Mouse (Mus musculus) macrophage (primary cell): Measurements from ENCODE around the gene Acsl6. TPM values are rescaled to one million over a fixed set of nuclear protein-coding genes. Genes with fewer than 3 reads are reported as not detected.

ENCODE experiments used
- H3K27ac ChIP-seq: fragments of 350-480 bp; formaldehyde crosslinking; 2 replicates; pipeline ENCODE4 v1.9.0; 2021
- H3K36me3 ChIP-seq: fragments of 350-480 bp; formaldehyde crosslinking; 2 replicates; pipeline ENCODE4 v1.9.0; 2021; ENCODE audit errors: inconsistent target
- H3K4me3 ChIP-seq: fragments of 350-480 bp; formaldehyde crosslinking; 2 replicates; pipeline ENCODE4 v1.9.0; 2021; ENCODE audit errors: inconsistent target
- H3K79me2 ChIP-seq: fragments of 350-480 bp; formaldehyde crosslinking; 2 replicates; pipeline ENCODE4 v1.9.0; 2021; ENCODE audit errors: inconsistent target
- WGBS: methylation state at CpG from one replicate; pipeline ENCODE4 v1.1.7; 2026; ENCODE audit warnings: inconsistent platforms; ENCODE audit not compliant: missing documents; 5-methylcytosine and 5-hydroxymethylcytosine counted together
- polyA plus RNA-seq: library from polyadenylated mRNA; stranded (reverse); fragments of 250-400 nt; gene quantifications from 3 replicates; pipeline ENCODE4 v1.2.4, GENCODE M21; 2018; ENCODE audit warnings: inconsistent platforms
- total RNA-seq, 78 experiments: library from RNA; depleted of rRNA; stranded (reverse); fragments of 250-400 nt; gene quantifications; 1 replicate in 9 of 78; 2 replicates in 24 of 78; 3 replicates in 43 of 78; 4 replicates in 2 of 78; pipeline ENCODE4 v1.2.4; 2018; ENCODE audit warnings: inconsistent platforms in 56 of 78

Gene Acsl6
- not detected for total RNA-seq (2018; cell fraction: chromatin; rRNA removed)
- not detected for total RNA-seq (2018; cell fraction: cytosol; rRNA removed)
- not detected for total RNA-seq (2018; cell fraction: nucleus; rRNA removed)
- not detected in 3 replicates for polyA plus RNA-seq

DNA sequence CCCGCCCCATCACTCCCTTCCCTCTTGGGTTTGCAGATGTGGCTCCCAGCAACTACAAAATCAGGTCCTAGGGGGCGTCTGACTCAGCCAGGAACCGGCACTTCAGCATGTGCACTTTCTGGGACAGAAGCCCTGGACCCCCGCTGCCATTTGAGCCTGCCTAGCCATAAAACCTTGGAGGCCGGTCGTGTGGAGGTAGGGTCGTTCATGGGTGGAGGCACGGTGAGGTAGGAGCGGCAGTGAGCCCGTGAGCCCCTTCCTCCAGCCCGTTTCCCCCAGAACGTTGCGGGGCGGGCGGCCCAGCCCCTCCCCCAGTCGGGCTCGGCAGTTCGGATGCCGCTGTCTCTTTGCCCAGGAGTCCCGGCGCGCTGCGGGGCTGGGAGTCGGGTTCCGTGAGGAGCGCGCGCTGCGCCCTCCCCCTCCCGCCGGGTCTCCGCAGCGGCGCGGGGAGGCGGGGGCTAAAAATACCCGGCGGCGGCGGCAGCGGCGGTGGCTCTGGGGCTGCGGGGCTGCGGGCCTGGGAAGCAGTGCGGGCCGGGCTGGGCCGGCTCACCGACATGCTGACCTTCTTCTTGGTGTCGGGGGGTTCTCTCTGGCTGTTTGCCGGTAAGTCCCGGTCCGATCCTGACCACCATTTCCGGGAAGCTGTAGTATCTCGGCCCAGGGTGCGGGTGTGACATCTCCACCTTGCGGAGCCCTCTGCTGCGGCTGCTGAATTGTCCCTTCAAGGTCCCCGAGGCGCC is at the start of gene Acsl6:
Acsl6 (plus strand) TSS at position 71 of the 743 bp plus-strand sequence.
- Histone ChIP-seq H3K27ac (no peak within 1 kb of the TSS), H3K79me2 (no peaks in the 10 kb centered on the region), H3K36me3 (no peaks in the 10 kb centered on the region), H3K4me3 (no peak within 1 kb of the TSS)
- WGBS, result 2% methylated on average over 47 of the region's 59 CpGs

GRCm38 (mm10) chr11:54254114-54254513 is 49.5 kb upstream of the Acsl6 start:
- Histone ChIP-seq H3K27ac (no peak overlapping the region), H3K36me3 (no peaks in the 10 kb centered on the region), H3K79me2 (no peaks in the 10 kb centered on the region), H3K4me3 (no peak overlapping the region)
- 20% methylated on average over 4 of the region's 4 CpGs for WGBS

DNA sequence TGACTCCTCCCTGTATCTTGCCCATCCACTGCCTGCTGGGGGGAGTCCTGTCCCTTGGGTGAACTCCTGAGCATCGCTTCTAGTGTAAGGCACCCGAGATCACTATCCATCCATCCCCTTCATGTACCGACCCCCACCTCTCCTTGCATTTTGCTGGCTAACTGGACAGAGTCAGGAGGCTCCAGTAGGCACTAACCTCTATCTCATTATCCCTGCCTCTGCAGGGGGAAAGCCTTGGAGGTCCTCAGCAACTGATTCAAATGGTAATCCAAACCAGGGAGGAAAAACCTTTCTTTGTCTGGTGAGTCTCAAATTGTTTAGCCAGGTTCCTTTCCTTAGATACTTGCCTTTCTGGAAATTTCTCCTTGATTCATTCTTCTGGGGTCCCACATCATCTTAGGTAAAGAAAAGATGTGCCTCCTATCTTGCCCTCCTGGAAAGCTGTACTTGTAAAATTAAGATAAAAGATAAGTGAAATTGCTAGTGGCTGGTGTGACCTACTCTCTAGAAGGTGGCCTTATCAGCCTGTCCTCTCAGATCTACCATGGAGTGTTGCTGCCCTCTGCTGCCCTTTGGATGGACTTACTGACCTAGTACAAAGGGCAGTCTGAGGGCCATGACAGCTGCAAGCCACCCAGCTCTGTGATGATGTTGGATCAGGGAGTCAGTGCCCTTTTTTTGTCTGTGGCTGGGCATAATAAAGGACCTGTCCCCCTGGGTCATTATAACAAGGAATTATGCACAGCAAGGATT is 46.8 kb upstream of the Acsl6 start:
- Histone ChIP-seq H3K36me3 (no peaks in the 10 kb centered on the region), H3K27ac (no peak overlapping the region), H3K4me3 (no peak overlapping the region), H3K79me2 (no peaks in the 10 kb centered on the region)
- 72% methylated on average over 3 of the region's 3 CpGs for WGBS

DNA sequence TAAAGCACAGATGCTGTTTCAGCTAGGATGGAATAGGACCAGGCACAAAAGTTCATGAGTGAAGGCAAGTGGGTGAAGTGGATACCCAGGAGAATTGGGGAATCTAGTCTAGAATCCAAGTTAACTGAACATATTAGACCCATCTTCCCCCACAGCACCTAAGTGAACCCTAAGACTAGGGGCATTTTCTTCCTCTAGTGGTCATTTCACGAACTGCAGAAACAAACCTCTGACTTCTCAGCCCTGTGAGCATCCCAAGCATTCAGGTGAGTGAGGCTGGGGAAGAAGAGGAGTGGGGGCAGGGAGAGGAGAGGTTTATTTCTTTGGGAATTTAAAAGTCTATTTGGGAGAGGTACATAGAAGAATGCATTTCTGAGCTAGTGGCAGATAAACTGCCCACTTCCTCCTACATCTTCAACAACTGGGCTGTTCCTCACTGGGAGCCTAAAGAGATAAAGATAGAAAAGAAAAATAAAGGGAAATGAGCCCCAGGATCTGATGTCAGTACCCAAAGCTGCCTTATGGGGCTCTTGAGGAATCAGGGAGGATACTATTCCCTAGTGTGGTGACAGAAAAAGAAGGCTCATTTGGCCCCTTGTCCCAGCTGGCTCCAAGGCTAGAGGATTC is 40.1 kb upstream of the Acsl6 start:
- Histone ChIP-seq H3K79me2 (no peaks in the 10 kb centered on the region), H3K4me3 (no peak overlapping the region), H3K36me3 (no peaks in the 10 kb centered on the region), H3K27ac (no peak overlapping the region)
- WGBS, result 13% methylated on average over 1 of the region's 1 CpGs

GRCm38 (mm10) chr11:54264542-54264941 is 39.1 kb upstream of the Acsl6 start:
- Histone ChIP-seq H3K27ac (no peak overlapping the region), H3K4me3 (no peak overlapping the region), H3K36me3 (no peaks in the 10 kb centered on the region), H3K79me2 (no peaks in the 10 kb centered on the region)
- 51% methylated on average over 2 of the region's 2 CpGs for WGBS

GRCm38 (mm10) chr11:54267177-54267576 is 36.4 kb upstream of the Acsl6 start, which contains the start of gene Il3:
TSS of gene Il3 (minus strand) at chr11:54267277.
- H3K36me3 ChIP-seq, result no peaks in the 10 kb centered on the region
- WGBS, result 81% methylated on average over 6 of the region's 6 CpGs
- no peak within 1 kb of the TSS for H3K4me3 ChIP-seq
- H3K27ac ChIP-seq, result no peak within 1 kb of the TSS
- no peaks in the 10 kb centered on the region for H3K79me2 ChIP-seq

DNA sequence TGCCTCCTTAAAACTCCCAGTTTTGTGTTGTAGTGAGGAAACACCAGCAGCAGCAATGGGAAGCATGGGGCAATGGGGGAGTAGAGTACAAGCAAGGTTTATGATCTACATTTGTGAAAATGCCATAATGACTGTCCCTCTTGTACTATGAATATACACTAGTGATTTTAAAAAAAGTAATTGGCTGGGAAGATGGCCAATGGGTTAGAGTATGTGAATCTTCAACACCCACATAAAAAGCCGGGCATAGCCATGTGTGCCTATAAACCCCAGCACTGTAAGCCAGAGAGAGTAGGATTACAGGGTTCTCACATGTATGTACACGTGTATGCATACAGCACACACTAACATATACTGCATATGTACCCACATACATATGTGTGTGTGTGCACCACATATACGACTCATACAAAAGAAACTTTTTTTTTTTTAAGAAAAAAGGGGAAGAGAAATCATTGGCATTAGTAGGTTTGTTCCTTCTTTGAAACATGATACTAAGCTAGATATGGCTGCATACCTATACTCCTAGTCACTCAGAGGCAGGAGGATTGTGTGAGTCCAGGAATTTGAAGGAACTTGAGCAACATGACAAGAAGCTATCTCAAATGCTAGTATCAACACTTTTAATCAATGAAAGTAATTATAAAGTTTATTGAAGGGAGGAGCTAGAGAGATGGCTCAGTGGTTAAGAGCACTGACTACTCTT is 34.3 kb upstream of the Acsl6 start:
- no peak overlapping the region for H3K27ac ChIP-seq
- 55% methylated on average over 3 of the region's 3 CpGs for WGBS
- no peaks in the 10 kb centered on the region for H3K79me2 ChIP-seq
- no peak overlapping the region for H3K4me3 ChIP-seq
- H3K36me3 ChIP-seq, result no peaks in the 10 kb centered on the region

GRCm38 (mm10) chr11:54271437-54271949 is 32.1 kb upstream of the Acsl6 start:
- Histone ChIP-seq H3K79me2 (no peaks in the 10 kb centered on the region), H3K27ac (no peak overlapping the region), H3K4me3 (no peak overlapping the region), H3K36me3 (no peaks in the 10 kb centered on the region)
- 59% methylated on average over 5 of the region's 5 CpGs for whole genome bisulfite sequencing

DNA sequence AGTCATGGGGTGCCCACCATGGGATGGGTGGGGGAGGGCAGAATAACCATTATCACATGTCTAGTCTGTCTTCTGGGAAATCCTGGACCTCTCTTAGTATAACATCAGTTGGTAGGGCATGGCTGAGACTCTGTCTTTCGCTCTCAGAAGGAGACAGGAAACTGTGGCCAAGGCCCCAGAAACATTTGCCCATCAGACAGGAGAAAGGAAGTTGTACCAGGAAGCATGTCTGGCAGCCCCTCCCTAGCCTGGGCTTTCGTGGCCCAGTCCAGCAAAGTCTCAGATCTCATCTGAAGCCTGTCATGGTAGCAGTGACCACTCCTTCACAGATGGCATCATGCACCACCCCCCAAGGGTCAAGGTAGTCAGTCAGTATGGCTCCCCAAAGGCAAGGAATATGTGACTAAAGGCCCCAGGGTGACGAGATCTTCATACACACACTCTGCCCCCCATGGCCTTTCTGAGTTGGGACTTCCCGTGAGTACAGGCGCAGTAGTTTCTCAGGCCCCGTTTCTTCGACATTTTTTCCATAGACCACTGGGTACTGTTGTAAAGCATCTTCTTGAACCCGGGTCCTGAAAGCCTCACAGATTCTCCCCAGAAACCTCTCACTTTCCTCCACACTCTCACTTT is 15.7 kb upstream of the Acsl6 start:
- WGBS, result 59% methylated on average over 8 of the region's 8 CpGs
- no peak overlapping the region for H3K27ac ChIP-seq
- H3K36me3 ChIP-seq, result no peaks in the 10 kb centered on the region
- no peaks in the 10 kb centered on the region for H3K79me2 ChIP-seq
- no peak overlapping the region for H3K4me3 ChIP-seq

DNA sequence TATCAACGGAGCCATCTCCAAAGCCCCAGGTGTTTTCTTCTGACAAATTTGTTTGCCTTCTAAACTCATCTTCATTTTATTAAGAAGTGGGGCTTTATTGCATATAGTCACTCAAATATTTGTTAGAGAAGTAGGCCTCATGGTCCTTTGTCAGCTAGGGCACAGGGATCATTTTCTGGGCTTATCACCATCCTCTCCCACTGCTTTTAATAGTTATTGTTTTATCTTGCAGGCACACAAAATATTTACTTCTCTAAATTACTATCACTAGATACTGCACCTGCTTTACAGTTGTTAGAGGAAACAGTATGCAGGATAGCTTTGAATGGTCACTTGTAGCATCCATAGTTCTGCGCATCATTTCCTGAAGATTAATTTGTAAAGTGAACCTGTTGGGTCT is 11.4 kb upstream of the Acsl6 start:
- no peaks in the 10 kb centered on the region for H3K79me2 ChIP-seq
- WGBS, result 85% methylated on average over 2 of the region's 2 CpGs
- no peak overlapping the region for H3K4me3 ChIP-seq
- no peaks in the 10 kb centered on the region for H3K36me3 ChIP-seq
- H3K27ac ChIP-seq, result no peak overlapping the region

- Histone ChIP-seq H3K27ac (no peak overlapping the region), H3K79me2 (no peaks in the 10 kb centered on the region), H3K4me3 (no peak overlapping the region), H3K36me3 (no peaks in the 10 kb centered on the region)
- 68% methylated on average over 12 of the region's 12 CpGs for WGBS
Observed at GRCm38 (mm10) chr11:54293980-54294807, 9.4 kb upstream of the Acsl6 start.

- no peaks in the 10 kb centered on the region for H3K79me2 ChIP-seq
- H3K27ac ChIP-seq, result no peak overlapping the region
- 88% methylated on average over 4 of the region's 4 CpGs for WGBS
- H3K4me3 ChIP-seq, result no peak overlapping the region
- H3K36me3 ChIP-seq, result no peaks in the 10 kb centered on the region
Observed at GRCm38 (mm10) chr11:54295971-54296370, 7.6 kb upstream of the Acsl6 start.

DNA sequence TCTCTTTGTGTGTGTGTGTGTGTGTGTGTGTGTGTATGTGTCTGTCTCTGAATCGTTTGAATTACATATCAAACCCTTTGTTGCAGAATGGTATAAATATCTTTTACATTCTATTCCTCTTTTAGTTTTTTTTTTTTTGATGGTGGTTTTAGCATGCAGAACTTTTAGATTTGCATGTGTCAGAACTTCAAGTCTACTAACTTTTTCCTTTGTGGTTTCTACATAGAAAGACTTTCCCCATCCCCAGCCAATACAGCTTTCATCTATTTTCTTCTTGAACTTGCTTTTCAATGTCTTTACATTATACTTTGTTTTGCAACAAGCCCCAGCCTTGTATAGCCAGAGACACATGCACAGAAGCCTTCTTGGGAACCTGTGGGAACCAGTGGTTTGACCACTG is 6.9 kb upstream of the Acsl6 start:
- no CpG with 5 or more reads among the region's 1 CpGs for WGBS
- Histone ChIP-seq H3K79me2 (no peaks in the 10 kb centered on the region), H3K4me3 (no peak overlapping the region), H3K36me3 (no peaks in the 10 kb centered on the region), H3K27ac (no peak overlapping the region)
